Mouse (Mus musculus): ENCODE data around the gene Sltm. TPM values are rescaled to one million over a fixed set of nuclear protein-coding genes. Genes with fewer than 3 reads are reported as not detected.

Sltm gene
- 67.8 and 69.8 TPM in 2 replicates for polyA plus RNA-seq (2015; fragmentation: Nextera tagmentation; extraction: Ambion mirVana)

DNA sequence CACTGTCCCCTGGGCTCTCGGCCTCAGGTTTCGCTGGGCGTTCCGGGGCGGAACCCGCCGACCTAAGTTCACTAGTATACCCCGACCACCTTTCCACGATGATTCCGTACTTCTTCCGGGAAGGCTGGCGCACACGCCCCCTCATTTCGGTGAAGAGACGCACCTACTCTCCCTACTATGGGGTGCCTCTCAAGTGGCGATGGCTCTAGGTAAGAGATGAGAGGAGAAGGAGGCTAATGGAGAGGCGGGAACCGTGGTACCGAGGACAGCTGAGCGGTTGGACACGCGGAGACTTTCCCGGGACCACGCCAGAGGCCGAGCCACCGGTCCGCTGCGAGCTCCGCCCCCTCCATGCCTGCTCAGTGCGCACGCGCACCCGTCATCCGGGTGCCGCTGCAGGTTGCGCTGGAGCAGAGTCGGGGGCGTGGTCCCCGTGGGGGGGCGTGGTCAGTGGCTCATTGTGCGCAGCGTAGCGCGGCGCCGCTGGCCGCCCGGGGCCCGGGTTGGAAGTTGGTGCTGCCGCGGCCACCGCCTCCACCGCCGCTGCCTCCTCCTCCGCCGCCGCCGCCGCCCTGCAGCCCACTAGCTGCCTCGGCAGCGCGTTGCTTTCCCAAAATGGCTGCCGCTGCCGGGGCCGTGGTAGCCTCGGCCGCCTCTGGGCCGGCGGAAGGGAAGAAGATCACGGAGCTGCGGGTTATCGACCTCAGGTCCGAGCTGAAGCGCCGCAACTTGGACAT, at the start of gene Sltm:
Gene Sltm (plus strand): TSS at position 450 of the 737 bp plus-strand sequence.
- Histone ChIP-seq H3K4me2 (peak within 1 kb of the TSS; percentile 85), H3K4me3 (peak within 1 kb of the TSS; percentile 84), H3K9me3 (no peaks in the 10 kb centered on the region), H3K4me1 (replicated peaks) (peaks cover 30% of the 10 kb centered on the region), H3K27ac (replicated peaks) (peak within 1 kb of the TSS; percentile 99), H3K9ac (peak within 1 kb of the TSS; percentile 97), H3K36me3 (no peaks in the 10 kb centered on the region), H3K27me3 (no peaks in the 10 kb centered on the region)
- under 1% methylated on average over 73 of the region's 75 CpGs for WGBS
- peak; percentile 97 for ATAC-seq (ENCODE audit: low read depth)

GRCm38 (mm10) chr9:70493038-70493437, 49.5 kb upstream of the Sltm start:
- Histone ChIP-seq H3K4me2 (no peak overlapping the region), H3K9me3 (no peaks in the 10 kb centered on the region), H3K9ac (no peak overlapping the region), H3K36me3 (peaks cover 10% of the 10 kb centered on the region; the same call in 1 of the 2 replicates), H3K27ac (replicated peaks) (no peak overlapping the region), H3K4me3 (no peak overlapping the region), H3K27me3 (no peaks in the 10 kb centered on the region), H3K4me1 (replicated peaks) (no peaks in the 10 kb centered on the region)
- no peak for ATAC-seq (ENCODE audit: low read depth)
- WGBS: 94% methylated on average over 2 of the region's 2 CpGs

- ATAC-seq (ENCODE audit: low read depth): no peak
- Histone ChIP-seq H3K4me1 (replicated peaks) (peaks cover 12% of the 10 kb centered on the region), H3K4me3 (no peak overlapping the region), H3K9ac (no peak overlapping the region), H3K27me3 (no peaks in the 10 kb centered on the region), H3K9me3 (no peaks in the 10 kb centered on the region), H3K27ac (replicated peaks) (no peak overlapping the region), H3K36me3 (peaks cover 21% of the 10 kb centered on the region), H3K4me2 (no peak overlapping the region)
These were observed 45.6 kb upstream of the Sltm start for GRCm38 (mm10) chr9:70496990-70497389.

DNA sequence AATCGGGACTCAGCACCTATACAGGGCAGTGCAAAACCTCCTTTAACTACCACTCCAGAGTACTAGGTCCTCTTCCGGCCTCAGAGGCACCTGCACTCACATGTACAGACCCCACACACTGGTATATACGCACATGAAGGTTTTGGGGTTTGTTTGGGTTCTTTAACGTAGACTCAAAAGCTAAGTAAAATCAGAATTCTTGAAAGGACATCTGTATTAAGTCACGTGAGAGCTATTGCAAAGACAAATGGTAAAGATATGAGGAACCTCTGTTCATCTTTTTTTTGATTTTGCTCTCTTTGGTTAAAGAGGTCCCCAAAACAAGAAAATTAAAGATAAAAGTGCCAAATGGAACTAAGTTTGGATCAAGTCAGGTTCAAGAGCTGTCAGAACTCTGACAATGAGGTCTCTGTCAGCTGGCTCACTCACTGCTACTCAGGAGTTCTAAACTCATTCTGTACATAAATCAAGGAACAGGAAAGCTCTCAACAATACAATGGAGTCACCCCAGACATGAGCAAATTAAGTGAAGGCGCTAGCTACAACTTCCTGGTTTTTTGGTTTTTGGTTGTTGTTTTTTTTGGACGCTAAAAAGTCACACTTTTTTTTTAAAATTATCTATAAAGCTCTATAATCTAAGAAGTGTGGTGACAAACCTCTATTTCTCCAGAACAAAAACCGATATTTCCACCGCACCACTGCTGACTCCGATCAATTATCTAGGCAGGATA, 40.1 kb upstream of the Sltm start:
- Histone ChIP-seq H3K27me3 (no peaks in the 10 kb centered on the region), H3K4me2 (peak overlapping the region; percentile 68), H3K9ac (peak overlapping the region; percentile 97), H3K9me3 (no peaks in the 10 kb centered on the region), H3K36me3 (peaks cover 14% of the 10 kb centered on the region), H3K4me1 (replicated peaks) (peaks cover 22% of the 10 kb centered on the region), H3K4me3 (peak overlapping the region; percentile 96), H3K27ac (replicated peaks) (peak overlapping the region; percentile 98)
- ATAC-seq (ENCODE audit: low read depth): no peak
- 36% methylated on average over 10 of the region's 10 CpGs for WGBS

- under 1% methylated on average over 52 of the region's 70 CpGs for WGBS
- peak overlapping the region; percentile 68 for H3K4me2 ChIP-seq
- H3K9ac ChIP-seq: peak overlapping the region; percentile 97
- H3K36me3 ChIP-seq: peaks cover 14% of the 10 kb centered on the region
- ATAC-seq (ENCODE audit: low read depth): peak; percentile 93
- H3K4me3 ChIP-seq: peak overlapping the region; percentile 96
- peaks cover 22% of the 10 kb centered on the region for H3K4me1 ChIP-seq (replicated peaks)
- H3K9me3 ChIP-seq: no peaks in the 10 kb centered on the region
- peak overlapping the region; percentile 98 for H3K27ac ChIP-seq (replicated peaks)
- no peaks in the 10 kb centered on the region for H3K27me3 ChIP-seq
These were observed 39.4 kb upstream of the Sltm start for GRCm38 (mm10) chr9:70503015-70503603.

DNA sequence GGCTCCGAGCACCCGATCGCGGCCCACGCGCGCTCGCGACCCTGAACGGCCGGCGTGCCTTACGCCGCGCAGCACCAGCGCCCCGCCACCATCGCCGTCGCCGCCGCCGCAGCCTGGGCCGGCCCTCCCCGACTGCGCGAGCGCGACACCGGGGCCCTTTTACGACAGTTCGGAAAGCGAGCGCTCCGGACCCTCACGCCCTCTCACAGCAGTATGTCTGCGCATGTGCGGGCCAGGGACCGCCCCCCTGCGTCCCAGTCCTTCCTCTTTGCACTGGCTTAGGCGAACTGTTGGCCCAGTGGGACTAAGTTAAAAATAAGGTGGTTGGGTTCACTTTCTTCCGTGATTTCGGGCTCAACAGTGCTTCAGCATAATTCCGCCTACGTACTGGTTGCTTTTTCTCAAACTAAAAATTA, 38.9 kb upstream of the Sltm start, which contains the start of gene Rnf111:
Gene Rnf111 (minus strand): TSS at position 100 of the 416 bp plus-strand sequence.
- Histone ChIP-seq H3K4me2 (peak within 1 kb of the TSS; percentile 68), H3K9me3 (no peaks in the 10 kb centered on the region), H3K36me3 (peaks cover 9% of the 10 kb centered on the region), H3K27me3 (no peaks in the 10 kb centered on the region), H3K4me1 (replicated peaks) (peaks cover 22% of the 10 kb centered on the region), H3K27ac (replicated peaks) (peak within 1 kb of the TSS; percentile 98), H3K4me3 (peak within 1 kb of the TSS; percentile 96), H3K9ac (peak within 1 kb of the TSS; percentile 97)
- ATAC-seq (ENCODE audit: low read depth): peak; percentile 98
- under 1% methylated on average over 45 of the region's 45 CpGs for WGBS

GRCm38 (mm10) chr9:70506186-70506585, 36.4 kb upstream of the Sltm start:
- Histone ChIP-seq H3K36me3 (no peaks in the 10 kb centered on the region), H3K27ac (replicated peaks) (no peak overlapping the region), H3K9ac (no peak overlapping the region), H3K9me3 (no peaks in the 10 kb centered on the region), H3K4me3 (no peak overlapping the region), H3K27me3 (no peaks in the 10 kb centered on the region), H3K4me2 (no peak overlapping the region), H3K4me1 (replicated peaks) (peaks cover 18% of the 10 kb centered on the region)
- ATAC-seq (ENCODE audit: low read depth): no peak
- WGBS: 73% methylated on average over 2 of the region's 2 CpGs

GRCm38 (mm10) chr9:70506787-70507186, 35.8 kb upstream of the Sltm start:
- Histone ChIP-seq H3K27ac (replicated peaks) (no peak overlapping the region), H3K9me3 (no peaks in the 10 kb centered on the region), H3K9ac (no peak overlapping the region), H3K4me3 (no peak overlapping the region), H3K4me2 (no peak overlapping the region), H3K36me3 (no peaks in the 10 kb centered on the region), H3K4me1 (replicated peaks) (peaks cover 12% of the 10 kb centered on the region), H3K27me3 (no peaks in the 10 kb centered on the region)
- WGBS: 80% methylated on average over 8 of the region's 8 CpGs
- ATAC-seq (ENCODE audit: low read depth): no peak

GRCm38 (mm10) chr9:70509906-70510525, 32.5 kb upstream of the Sltm start:
- Histone ChIP-seq H3K36me3 (no peaks in the 10 kb centered on the region), H3K27ac (replicated peaks) (no peak overlapping the region), H3K9ac (no peak overlapping the region), H3K4me1 (replicated peaks) (no peaks in the 10 kb centered on the region), H3K27me3 (no peaks in the 10 kb centered on the region), H3K9me3 (no peaks in the 10 kb centered on the region), H3K4me2 (no peak overlapping the region), H3K4me3 (no peak overlapping the region)
- WGBS: 78% methylated on average over 4 of the region's 4 CpGs
- ATAC-seq (ENCODE audit: low read depth): no peak

DNA sequence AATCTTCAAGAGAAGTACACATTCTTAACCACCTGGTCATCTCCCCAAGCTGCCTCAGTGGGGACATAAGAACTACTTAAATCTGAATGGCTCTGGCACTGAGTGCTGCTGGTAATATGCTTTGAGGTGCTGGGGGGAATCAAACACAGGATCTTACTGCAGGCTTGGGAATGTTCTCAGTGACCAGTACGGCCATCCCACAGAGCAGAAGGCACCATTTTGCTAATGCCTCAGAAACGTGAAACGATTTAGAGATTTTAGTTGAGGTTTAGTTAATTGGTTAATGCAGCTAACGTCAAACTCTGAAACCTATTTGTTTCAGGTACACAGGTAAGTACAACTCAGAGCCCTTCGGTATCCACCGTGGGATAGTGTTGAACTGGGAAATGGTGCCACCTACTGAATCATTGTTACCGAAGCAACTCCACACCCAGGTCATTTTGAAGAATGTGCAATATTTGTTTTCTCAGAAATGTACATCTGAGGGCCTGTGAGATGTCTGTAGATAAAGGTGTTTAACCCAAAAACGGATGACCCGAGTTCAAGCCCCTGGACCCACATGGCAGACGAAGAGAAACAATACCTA, 31.5 kb upstream of the Sltm start:
- Histone ChIP-seq H3K36me3 (no peaks in the 10 kb centered on the region), H3K4me2 (no peak overlapping the region), H3K9me3 (no peaks in the 10 kb centered on the region), H3K4me3 (no peak overlapping the region), H3K27me3 (no peaks in the 10 kb centered on the region), H3K9ac (no peak overlapping the region), H3K27ac (replicated peaks) (no peak overlapping the region), H3K4me1 (replicated peaks) (no peaks in the 10 kb centered on the region)
- WGBS: 71% methylated on average over 10 of the region's 10 CpGs
- ATAC-seq (ENCODE audit: low read depth): no peak

DNA sequence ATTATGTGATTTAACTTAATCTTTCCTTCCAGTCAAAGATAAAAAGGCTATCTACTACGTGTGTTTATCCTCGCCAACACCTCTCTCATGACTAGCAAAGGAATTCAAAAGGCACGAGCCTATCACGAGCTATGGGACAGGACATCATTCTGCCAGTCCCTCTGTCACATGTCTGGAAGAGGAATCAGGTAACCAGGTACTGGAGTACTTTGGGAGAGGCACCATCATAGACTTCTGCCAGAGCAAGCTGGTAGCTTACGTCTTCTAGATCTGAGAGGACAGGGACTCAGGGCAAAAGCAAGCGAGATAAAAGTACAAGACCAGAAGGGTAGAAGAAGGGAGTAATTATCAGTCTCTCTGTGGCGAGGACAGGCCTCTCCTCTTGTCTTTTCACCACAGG, 30.9 kb upstream of the Sltm start:
- WGBS: 87% methylated on average over 7 of the region's 7 CpGs
- H3K4me2 ChIP-seq: no peak overlapping the region
- no peak for ATAC-seq (ENCODE audit: low read depth)

More for the DNA sequence above, 30.9 kb upstream of the Sltm start:
- Histone ChIP-seq H3K4me1 (replicated peaks) (no peaks in the 10 kb centered on the region), H3K36me3 (no peaks in the 10 kb centered on the region), H3K4me3 (no peak overlapping the region), H3K27me3 (no peaks in the 10 kb centered on the region), H3K9me3 (no peaks in the 10 kb centered on the region), H3K9ac (no peak overlapping the region), H3K27ac (replicated peaks) (no peak overlapping the region)

Measured in neural tube, embryonic 13.5 days (tissue).